Mouse (Mus musculus) layer of hippocampus, postnatal 25 days (tissue): ENCODE results near the gene Tmem216. TPM values are rescaled to one million over a fixed set of nuclear protein-coding genes. Genes with fewer than 3 reads are reported as not detected.

ENCODE experiments used
- DNase-seq, 2 experiments: peaks; one replicate each; pipeline ENCODE4 v3.0.0; 2022; ENCODE audit warnings: mixed read lengths in 2 of 2, low spot score in 1 of 2; ENCODE audit errors: extremely low spot score in 1 of 2
- total RNA-seq, 2 experiments: library from RNA; stranded (reverse); gene quantifications; 2 replicates each; pipeline ENCODE4 v1.2.3; 2021

The Tmem216 gene
- total RNA-seq, 2 experiments from 2014 or later: 11.1 to 11.2 TPM

GRCm38 (mm10) chr19:10497512-10498160 lies 58.4 kb downstream of the Tmem216 start:
- no peak for DNase-seq

- no peak for DNase-seq
Observed at GRCm38 (mm10) chr19:10496976-10497375, 59.1 kb downstream of the Tmem216 start.

GRCm38 (mm10) chr19:10495670-10496069 lies 60.4 kb downstream of the Tmem216 start:
- no peak for DNase-seq

- peak in 1 of 2 experiments; percentile 39 for DNase-seq
Observed at GRCm38 (mm10) chr19:10486264-10486738, 69.7 kb downstream of the Tmem216 start.

Other genes starting within 250 kb of the Tmem216 start
- 100 to 1,000 TPM; 258 to 328 TPM for gene Syt7, start 167.1 kb downstream of the Tmem216 start, total RNA-seq
- 10 to 100 TPM; 76.2 to 78.9 TPM for gene Lrrc10b, start 98.8 kb downstream of the Tmem216 start, total RNA-seq
- gene Ppp1r32, start 73.3 kb downstream of the Tmem216 start, total RNA-seq: 1 to 10 TPM; 1.7 to 3.4 TPM
- 10 to 100 TPM; 65.9 to 72.2 TPM for gene Cpsf7, start 31.0 kb downstream of the Tmem216 start, total RNA-seq
- gene Sdhaf2, start 30.1 kb downstream of the Tmem216 start, total RNA-seq: 10 to 100 TPM; 52.4 to 60.0 TPM
- gene Cyb561a3, start 20.9 kb upstream of the Tmem216 start, total RNA-seq: 10 to 100 TPM; 10.9 to 13.1 TPM
- gene Tmem138, start 21.1 kb upstream of the Tmem216 start, total RNA-seq: 10 to 100 TPM; 12.6 to 13.9 TPM
- 100 to 1,000 TPM; 196 to 211 TPM for gene Ddb1, start 49.1 kb upstream of the Tmem216 start, total RNA-seq
- gene Tkfc, start 49.4 kb upstream of the Tmem216 start, total RNA-seq: 10 to 100 TPM; 18.5 to 21.8 TPM
- gene Vwce, start 78.0 kb upstream of the Tmem216 start, total RNA-seq: under 1 TPM; 0.14 to 0.22 TPM
- not detected for gene Pga5, start 121.8 kb upstream of the Tmem216 start, total RNA-seq
- gene Vps37c, start 132.5 kb upstream of the Tmem216 start, total RNA-seq: 10 to 100 TPM; 24.8 to 28.0 TPM
- gene Cd5, start 182.8 kb upstream of the Tmem216 start, total RNA-seq: under 1 TPM in 1 of 2 experiments, not detected in 1; 0.16 TPM